Mouse (Mus musculus): ENCODE results near the gene Polr2e. TPM values are rescaled to one million over a fixed set of nuclear protein-coding genes. Genes with fewer than 3 reads are reported as not detected.
A peak's percentile ranks its signal among the peaks of the same experiment; 100 is the strongest.

Gene Polr2e
- polyA plus RNA-seq, 1 experiment from 2014 or later: 256 TPM

DNA sequence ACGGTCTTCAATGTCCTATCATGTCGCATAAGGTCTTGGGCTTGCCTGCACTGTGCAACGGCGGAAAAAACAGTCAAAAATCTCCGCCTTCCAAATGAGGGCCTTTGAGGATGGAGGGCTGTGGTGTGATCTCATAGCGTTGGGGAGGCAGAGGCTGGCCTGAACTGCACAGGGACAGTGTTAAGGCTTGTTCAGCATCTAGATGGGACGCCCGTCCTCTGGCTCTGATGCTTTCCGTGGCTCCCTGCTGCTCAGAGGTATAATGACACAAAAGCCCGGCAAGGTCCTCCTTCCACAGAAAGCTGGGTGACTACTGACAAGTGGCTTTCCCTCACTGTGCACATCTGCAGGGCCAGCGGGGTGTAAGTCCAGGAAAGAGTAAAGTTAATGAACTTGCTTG lies 19.4 kb downstream of the Polr2e start:
- H3K9ac ChIP-seq (ENCODE audit: low read depth, low read length): peak overlapping the region; percentile 61
- H3K4me2 ChIP-seq: peak overlapping the region; percentile 67
- peak overlapping the region; percentile 37 for H3K4me3 ChIP-seq (ENCODE audit: low read depth, low read length)
- DNase-seq (ENCODE audit: low spot score) (no peak), ATAC-seq (replicated peaks; ENCODE audit: low FRiP score) (no peak)
- no peaks in the 10 kb centered on the region for H3K9me3 ChIP-seq (ENCODE audit: control insufficient read depth, low read length)
- 60% methylated on average over 11 of the region's 11 CpGs for WGBS
- H3K27ac ChIP-seq (ENCODE audit: low read depth, low read length): peak overlapping the region; percentile 65; the same call in 1 of the 2 replicates
- H3K27me3 ChIP-seq (replicated peaks; ENCODE audit: control insufficient read depth, insufficient read depth, low read length): 0 out of 2 replicates have a peak, but pooled peaks cover 3% of the 10 kb centered on the region
- H3K36me3 ChIP-seq (ENCODE audit: control insufficient read depth, insufficient read depth, low read length): peaks cover 9% of the 10 kb centered on the region; the same call in 1 of the 2 replicates
- peaks cover 47% of the 10 kb centered on the region for H3K4me1 ChIP-seq (replicated peaks; ENCODE audit: control insufficient read depth, insufficient read depth, low read length)

DNA sequence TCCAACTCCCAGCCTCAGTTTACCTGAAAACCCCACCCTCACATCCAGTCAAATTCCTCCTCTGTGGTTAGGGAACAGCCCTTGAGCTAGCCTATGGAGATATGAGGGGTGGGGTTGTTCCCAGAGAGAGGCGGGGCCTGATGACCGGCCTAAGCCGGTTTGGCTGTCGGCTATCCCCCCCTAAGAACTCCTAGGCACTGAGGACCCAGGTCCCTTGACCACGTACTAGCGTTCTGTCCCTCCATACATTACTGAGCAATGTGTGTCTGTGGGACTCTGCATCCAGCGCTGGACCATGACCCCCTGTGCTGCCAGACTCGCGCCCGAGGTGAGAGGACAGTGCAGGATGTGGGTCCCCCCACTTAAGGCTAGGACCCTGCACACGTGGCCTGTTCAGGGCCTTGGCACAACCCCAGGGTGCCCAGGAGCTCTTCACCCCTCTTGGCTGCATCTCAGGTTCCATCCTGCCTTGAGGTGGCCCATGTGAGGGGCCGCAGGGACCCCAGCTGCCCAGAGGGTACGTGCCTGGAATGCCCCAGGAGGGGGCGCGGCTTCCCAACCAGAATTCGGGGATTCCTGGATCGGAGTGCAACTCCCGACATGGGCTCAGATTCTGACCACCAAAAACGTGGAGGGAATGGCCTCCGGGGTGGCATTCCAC lies 20.0 kb downstream of the Polr2e start:
- no peak; the same call in 1 of the 2 replicates for ATAC-seq (replicated peaks; ENCODE audit: low FRiP score)
- peak overlapping the region; percentile 61 for H3K9ac ChIP-seq (ENCODE audit: low read depth, low read length)
- DNase-seq (ENCODE audit: low spot score): no peak

DNA sequence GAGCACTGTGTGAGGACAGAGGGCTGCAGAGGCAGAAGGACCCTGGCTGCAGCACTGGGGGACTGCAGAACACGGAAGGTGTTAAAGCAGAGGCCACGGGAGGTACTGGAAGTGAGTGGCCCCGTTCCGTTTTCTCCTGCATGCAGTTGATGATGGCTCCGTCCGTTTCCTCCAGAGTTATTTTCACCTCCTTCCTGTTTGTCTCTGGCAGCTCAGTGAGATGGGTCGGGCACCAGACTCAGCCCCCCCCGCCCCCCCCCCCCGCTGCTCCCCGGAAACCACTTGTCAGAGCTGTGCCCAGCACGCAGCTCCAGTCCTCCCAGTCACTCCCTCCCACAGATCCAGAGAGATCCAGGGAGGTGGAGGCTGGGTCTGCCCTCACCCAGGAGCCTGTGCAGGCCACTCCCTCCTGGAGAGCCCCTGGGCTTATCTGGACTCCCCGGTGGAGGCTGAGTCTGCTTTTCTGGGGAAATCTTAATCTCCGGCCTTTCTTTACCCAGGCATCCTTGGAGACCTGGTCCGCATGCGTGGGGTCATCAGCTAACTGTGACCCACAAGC lies 20.8 kb downstream of the Polr2e start:
- under 1% methylated on average over 15 of the region's 15 CpGs for WGBS
- Histone ChIP-seq H3K4me1 (replicated peaks; ENCODE audit: control insufficient read depth, insufficient read depth, low read length) (peaks cover 37% of the 10 kb centered on the region), H3K27me3 (replicated peaks; ENCODE audit: control insufficient read depth, insufficient read depth, low read length) (peaks cover 14% of the 10 kb centered on the region), H3K27ac (ENCODE audit: low read depth, low read length) (peak overlapping the region; percentile 65), H3K4me2 (peak overlapping the region; percentile 67), H3K36me3 (ENCODE audit: control insufficient read depth, insufficient read depth, low read length) (peaks cover 9% of the 10 kb centered on the region; the same call in 1 of the 2 replicates), H3K9me3 (ENCODE audit: control insufficient read depth, low read length) (no peaks in the 10 kb centered on the region), H3K9ac (ENCODE audit: low read depth, low read length) (peak overlapping the region; percentile 61), H3K4me3 (ENCODE audit: low read depth, low read length) (peak overlapping the region; percentile 37)
- DNase-seq (ENCODE audit: low spot score) (peak; percentile 69), ATAC-seq (replicated peaks; ENCODE audit: low FRiP score) (peak; percentile 68)

More for the DNA sequence above, 20.0 kb downstream of the Polr2e start:
- Histone ChIP-seq H3K4me3 (ENCODE audit: low read depth, low read length) (peak overlapping the region; percentile 37), H3K4me2 (peak overlapping the region; percentile 67), H3K4me1 (replicated peaks; ENCODE audit: control insufficient read depth, insufficient read depth, low read length) (peaks cover 45% of the 10 kb centered on the region), H3K36me3 (ENCODE audit: control insufficient read depth, insufficient read depth, low read length) (peaks cover 9% of the 10 kb centered on the region; the same call in 1 of the 2 replicates), H3K27ac (ENCODE audit: low read depth, low read length) (peak overlapping the region; percentile 65), H3K27me3 (replicated peaks; ENCODE audit: control insufficient read depth, insufficient read depth, low read length) (peaks cover 6% of the 10 kb centered on the region), H3K9me3 (ENCODE audit: control insufficient read depth, low read length) (no peaks in the 10 kb centered on the region)
- 28% methylated on average over 20 of the region's 20 CpGs for WGBS

DNA sequence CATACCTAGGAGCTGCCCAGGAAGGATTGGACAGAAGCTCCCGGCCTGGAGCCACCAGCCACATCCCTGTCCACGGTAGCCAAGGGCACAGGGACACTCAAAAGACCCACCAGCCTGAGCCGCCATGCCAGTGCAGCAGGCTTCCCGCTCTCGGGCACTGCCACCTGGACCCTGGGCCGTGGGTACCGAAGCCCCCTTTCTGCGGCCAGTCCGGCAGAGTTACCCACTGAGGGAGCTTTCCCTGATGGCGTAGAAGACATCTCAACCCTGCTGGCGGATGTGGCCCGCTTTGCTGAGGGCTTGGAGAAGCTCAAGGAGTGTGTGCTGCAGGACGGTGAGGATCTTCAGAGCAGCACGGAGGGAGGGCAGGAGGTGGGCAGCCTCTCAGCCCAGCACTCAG lies 21.8 kb downstream of the Polr2e start:
- no peaks in the 10 kb centered on the region for H3K9me3 ChIP-seq (ENCODE audit: control insufficient read depth, low read length)
- H3K27ac ChIP-seq (ENCODE audit: low read depth, low read length): peak overlapping the region; percentile 90
- peak overlapping the region; percentile 66 for H3K4me3 ChIP-seq (ENCODE audit: low read depth, low read length)
- peaks cover 39% of the 10 kb centered on the region for H3K4me1 ChIP-seq (replicated peaks; ENCODE audit: control insufficient read depth, insufficient read depth, low read length)
- peak overlapping the region; percentile 63 for H3K9ac ChIP-seq (ENCODE audit: low read depth, low read length)
- peaks cover 21% of the 10 kb centered on the region for H3K27me3 ChIP-seq (replicated peaks; ENCODE audit: control insufficient read depth, insufficient read depth, low read length)
- 52% methylated on average over 14 of the region's 14 CpGs for WGBS
- DNase-seq (ENCODE audit: low spot score): no peak
- H3K36me3 ChIP-seq (ENCODE audit: control insufficient read depth, insufficient read depth, low read length): peaks cover 9% of the 10 kb centered on the region; the same call in 1 of the 2 replicates
- peak overlapping the region; percentile 84 for H3K4me2 ChIP-seq
- no peak for ATAC-seq (replicated peaks; ENCODE audit: low FRiP score)

DNA sequence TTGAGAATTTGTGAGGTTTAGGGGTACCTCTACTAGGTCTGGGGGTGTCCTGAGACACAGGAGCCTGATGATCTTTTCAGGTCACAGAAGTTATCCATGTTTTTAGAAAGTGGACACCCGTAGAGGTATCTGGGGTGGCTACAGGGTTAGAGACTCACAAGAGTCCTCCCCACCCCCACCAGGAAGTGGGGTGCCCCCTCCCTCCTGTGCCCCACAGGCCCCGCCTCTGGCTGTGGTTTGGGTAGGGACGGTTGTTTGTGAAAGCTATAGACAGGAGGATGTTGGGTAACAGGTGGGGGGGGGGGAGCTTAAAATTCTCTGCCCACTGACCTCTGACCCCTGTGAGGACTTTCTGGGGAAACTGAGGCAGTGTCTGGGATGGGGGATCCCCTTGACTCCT lies 22.2 kb downstream of the Polr2e start:
- peak overlapping the region; percentile 84 for H3K4me2 ChIP-seq
- DNase-seq (ENCODE audit: low spot score) (no peak), ATAC-seq (replicated peaks; ENCODE audit: low FRiP score) (peak; percentile 56)
- H3K9me3 ChIP-seq (ENCODE audit: control insufficient read depth, low read length): no peaks in the 10 kb centered on the region
- peak overlapping the region; percentile 69 for H3K9ac ChIP-seq (ENCODE audit: low read depth, low read length)
- H3K36me3 ChIP-seq (ENCODE audit: control insufficient read depth, insufficient read depth, low read length): peaks cover 7% of the 10 kb centered on the region; the same call in 1 of the 2 replicates
- H3K27ac ChIP-seq (ENCODE audit: low read depth, low read length): peak overlapping the region; percentile 90
- WGBS: 29% methylated on average over 3 of the region's 3 CpGs
- H3K4me1 ChIP-seq (replicated peaks; ENCODE audit: control insufficient read depth, insufficient read depth, low read length): peaks cover 39% of the 10 kb centered on the region
- H3K4me3 ChIP-seq (ENCODE audit: low read depth, low read length): peak overlapping the region; percentile 66
- H3K27me3 ChIP-seq (replicated peaks; ENCODE audit: control insufficient read depth, insufficient read depth, low read length): peaks cover 21% of the 10 kb centered on the region

DNA sequence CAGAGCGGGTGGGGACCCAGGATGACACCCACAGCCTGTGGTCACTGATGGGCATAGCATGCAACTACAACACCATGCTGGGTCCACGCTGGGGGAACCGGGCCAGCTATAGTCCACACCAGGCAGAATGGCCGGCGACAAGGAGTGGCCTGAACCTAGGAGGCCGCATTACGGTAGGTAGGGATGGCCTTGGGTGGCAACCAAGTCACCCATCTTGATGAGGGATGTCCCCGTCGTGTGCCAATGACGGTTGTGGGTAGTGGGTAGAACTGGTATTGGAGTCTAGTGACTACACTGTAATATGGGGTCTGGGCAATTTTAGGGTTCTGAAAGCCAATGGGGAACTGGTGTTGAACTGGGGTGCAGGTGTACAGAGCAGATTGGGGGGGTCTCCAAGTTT lies 22.7 kb downstream of the Polr2e start:
- peak overlapping the region; percentile 66 for H3K4me3 ChIP-seq (ENCODE audit: low read depth, low read length)
- H3K27me3 ChIP-seq (replicated peaks; ENCODE audit: control insufficient read depth, insufficient read depth, low read length): peaks cover 21% of the 10 kb centered on the region
- H3K4me1 ChIP-seq (replicated peaks; ENCODE audit: control insufficient read depth, insufficient read depth, low read length): peaks cover 39% of the 10 kb centered on the region
- H3K4me2 ChIP-seq: peak overlapping the region; percentile 84
- WGBS: 58% methylated on average over 10 of the region's 10 CpGs
- 0 out of 2 replicates have a peak, but pooled peaks cover 3% of the 10 kb centered on the region for H3K36me3 ChIP-seq (ENCODE audit: control insufficient read depth, insufficient read depth, low read length)
- no peaks in the 10 kb centered on the region for H3K9me3 ChIP-seq (ENCODE audit: control insufficient read depth, low read length)
- DNase-seq (ENCODE audit: low spot score) (no peak), ATAC-seq (replicated peaks; ENCODE audit: low FRiP score) (peak; percentile 22; the same call in 1 of the 2 replicates)
- H3K27ac ChIP-seq (ENCODE audit: low read depth, low read length): peak overlapping the region; percentile 79
- peak overlapping the region; percentile 69 for H3K9ac ChIP-seq (ENCODE audit: low read depth, low read length)

DNA sequence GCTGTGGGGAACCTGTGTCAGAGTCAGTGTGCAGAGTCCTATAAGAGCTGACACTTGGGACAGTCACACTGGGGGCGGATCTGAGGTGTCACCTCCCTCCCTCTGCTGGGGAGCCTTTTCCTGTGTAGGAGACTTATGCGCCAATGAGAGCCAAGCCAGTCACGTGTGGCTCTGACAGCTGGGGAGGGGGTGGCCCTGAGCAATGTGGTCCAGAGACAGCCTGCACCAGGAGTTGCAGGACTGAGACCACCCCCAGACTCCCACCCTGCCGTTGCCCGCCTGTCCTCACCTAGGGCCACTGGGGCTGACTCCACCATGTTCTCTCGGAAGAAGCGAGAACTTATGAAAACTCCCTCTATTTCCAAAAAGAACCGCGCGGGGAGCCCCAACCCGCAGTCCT lies 23.1 kb downstream of the Polr2e start, which contains the start of gene Arhgap45:
Gene Arhgap45, plus strand, starts transcription at position 143 of the 400 bp plus-strand sequence.
- ATAC-seq (replicated peaks; ENCODE audit: low FRiP score) (peak; percentile 79), DNase-seq (ENCODE audit: low spot score) (no peak)
- Histone ChIP-seq H3K9me3 (ENCODE audit: control insufficient read depth, low read length) (no peaks in the 10 kb centered on the region), H3K4me3 (ENCODE audit: low read depth, low read length) (peak within 1 kb of the TSS; percentile 66), H3K4me2 (peak within 1 kb of the TSS; percentile 84), H3K27ac (ENCODE audit: low read depth, low read length) (peak within 1 kb of the TSS; percentile 79), H3K4me1 (replicated peaks; ENCODE audit: control insufficient read depth, insufficient read depth, low read length) (peaks cover 39% of the 10 kb centered on the region), H3K36me3 (ENCODE audit: control insufficient read depth, insufficient read depth, low read length) (peaks cover 2% of the 10 kb centered on the region; the same call in 1 of the 2 replicates), H3K27me3 (replicated peaks; ENCODE audit: control insufficient read depth, insufficient read depth, low read length) (peaks cover 21% of the 10 kb centered on the region), H3K9ac (ENCODE audit: low read depth, low read length) (peak within 1 kb of the TSS; percentile 69)
- WGBS: 46% methylated on average over 11 of the region's 11 CpGs

DNA sequence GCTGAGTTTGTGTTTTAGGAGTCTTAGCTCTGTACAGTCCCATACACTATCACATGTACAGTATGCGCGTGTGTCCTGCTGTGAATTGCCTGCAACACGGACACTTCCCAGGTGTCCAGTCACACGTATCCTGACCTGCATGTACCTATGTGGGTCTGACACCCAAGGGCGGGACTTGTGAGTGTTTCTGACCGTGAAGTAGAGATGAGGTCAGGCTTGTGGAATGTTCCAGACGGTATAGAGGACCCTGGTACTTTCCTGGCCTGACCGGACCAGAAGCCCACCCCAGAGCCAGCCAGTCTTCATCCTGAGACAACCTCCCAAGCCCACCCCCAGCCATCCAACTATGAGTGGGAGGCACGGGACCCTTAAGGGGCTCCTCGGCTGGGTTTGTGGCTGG lies 24.0 kb downstream of the Polr2e start:
- Histone ChIP-seq H3K9me3 (ENCODE audit: control insufficient read depth, low read length) (peaks cover 4% of the 10 kb centered on the region; the same call in 1 of the 2 replicates), H3K4me2 (no peak overlapping the region), H3K9ac (ENCODE audit: low read depth, low read length) (no peak overlapping the region), H3K36me3 (ENCODE audit: control insufficient read depth, insufficient read depth, low read length) (peaks cover 12% of the 10 kb centered on the region), H3K4me3 (ENCODE audit: low read depth, low read length) (no peak overlapping the region), H3K4me1 (replicated peaks; ENCODE audit: control insufficient read depth, insufficient read depth, low read length) (peaks cover 37% of the 10 kb centered on the region), H3K27ac (ENCODE audit: low read depth, low read length) (0 out of 2 replicates have a peak overlapping the region, but pooled peaks have one; percentile 79), H3K27me3 (replicated peaks; ENCODE audit: control insufficient read depth, insufficient read depth, low read length) (peaks cover 21% of the 10 kb centered on the region)
- no peak for DNase-seq (ENCODE audit: low spot score)
- ATAC-seq (replicated peaks; ENCODE audit: low FRiP score): no peak
- WGBS: 76% methylated on average over 10 of the region's 10 CpGs

Data from liver, embryonic 11.5 days (tissue).